Mouse (Mus musculus) adrenal gland, postnatal 36 days (tissue): ENCODE data around the gene Rnf157. TPM values are rescaled to one million over a fixed set of nuclear protein-coding genes. Genes with fewer than 3 reads are reported as not detected.
"Not testable (repeated sequence)": the region's sequence is repeated elsewhere in the genome, so short reads cannot be mapped to it uniquely, and the experiment has no call there.

Source experiments
- DNase-seq, 2 experiments: peaks; one replicate each; pipeline ENCODE4 v3.0.0; 2021; ENCODE audit warnings: mixed read lengths in 1 of 2
- total RNA-seq, 2 experiments: library from RNA; stranded (reverse); gene quantifications; 2 replicates each; pipeline ENCODE4 v1.2.3; 2021

Rnf157 gene
- total RNA-seq, 2 experiments from 2014 or later, result 8.1 TPM

DNA sequence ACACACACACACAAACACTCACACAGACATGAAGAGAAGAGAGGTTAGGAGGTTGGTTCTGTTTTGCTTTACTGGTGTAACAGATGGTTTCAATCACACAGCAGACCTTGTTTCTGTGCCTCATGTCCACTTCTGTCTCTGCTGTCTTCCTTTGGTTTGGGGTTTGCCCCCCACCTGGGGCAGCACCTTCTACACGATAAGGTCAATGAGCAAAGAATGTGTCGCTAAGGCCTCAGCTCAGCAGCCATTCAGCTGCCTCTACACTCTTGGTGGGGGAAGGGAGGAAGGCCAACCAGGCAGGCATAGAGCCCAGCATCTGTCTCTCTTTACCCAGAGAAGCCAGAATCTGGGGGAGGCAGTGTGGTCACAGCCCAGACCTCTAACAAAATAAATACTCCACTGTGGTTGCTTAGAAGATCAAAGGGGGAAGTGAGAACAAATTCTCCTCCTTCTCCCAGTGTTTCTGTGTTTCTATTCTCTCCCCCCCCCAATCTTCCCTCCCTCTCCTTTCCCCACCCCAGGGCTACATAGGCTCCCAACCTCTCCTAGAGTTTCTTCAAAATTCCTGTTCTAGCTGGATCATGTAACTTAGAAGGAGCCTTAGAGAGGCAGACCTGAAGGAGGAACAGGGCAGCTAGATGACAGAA is 5.5 kb upstream of the Rnf157 start:
- DNase-seq, result no peak

DNA sequence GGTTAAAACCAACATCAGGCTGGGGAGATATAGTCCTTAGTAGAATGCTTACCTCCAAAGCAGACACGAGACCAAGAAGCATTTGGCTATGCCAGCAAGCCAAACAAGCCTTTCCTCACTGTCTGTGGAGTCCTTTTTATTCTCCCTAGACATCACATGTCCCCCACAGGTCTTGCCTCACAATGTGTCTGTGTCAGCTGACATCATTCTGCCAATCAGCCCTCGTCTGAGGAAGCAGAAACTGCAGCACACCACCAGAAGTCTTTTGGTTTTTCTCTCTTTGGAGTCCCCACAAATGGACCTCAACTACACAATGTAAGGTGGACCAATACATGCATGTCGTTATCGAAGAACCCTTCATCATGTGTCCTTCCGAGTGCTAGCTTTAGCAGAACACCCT is 4.2 kb upstream of the Rnf157 start:
- DNase-seq, result no peak

DNA sequence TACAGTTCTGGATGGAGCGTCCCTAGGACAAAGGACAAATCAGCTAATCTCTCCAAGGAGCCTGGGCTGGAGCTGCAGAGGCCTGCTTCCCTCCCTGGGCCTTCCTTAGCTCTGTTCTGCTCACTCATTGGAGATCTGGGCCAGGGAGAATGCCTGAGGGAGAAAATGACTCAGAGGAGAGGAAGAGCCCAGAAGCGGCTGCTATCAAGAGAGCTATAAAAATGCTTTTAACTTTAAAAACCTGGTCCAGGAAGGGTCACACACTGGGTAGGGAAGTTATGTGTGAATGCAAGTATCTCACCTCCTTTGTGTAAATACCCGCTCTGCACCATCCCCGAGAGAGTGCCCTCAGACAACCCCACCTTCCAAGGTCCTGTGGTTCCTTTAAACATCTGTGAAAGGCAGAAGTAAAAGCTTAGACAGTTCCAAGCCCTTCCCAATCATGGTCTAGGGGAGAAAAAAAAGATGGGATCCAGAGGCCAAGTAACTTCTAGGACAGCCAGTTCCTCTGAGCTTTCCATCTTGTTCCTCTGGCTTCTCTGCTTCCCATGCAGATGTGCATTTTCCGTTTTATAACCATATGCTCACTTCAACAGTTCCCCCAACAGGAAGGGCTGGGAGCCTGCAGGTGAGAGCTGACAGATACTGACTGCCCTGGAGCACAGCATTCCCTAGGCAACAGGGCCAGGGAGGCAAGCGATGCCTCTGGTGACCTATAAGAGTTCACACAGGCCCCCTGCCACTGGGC is 3.5 kb upstream of the Rnf157 start:
- no peak for DNase-seq

DNA sequence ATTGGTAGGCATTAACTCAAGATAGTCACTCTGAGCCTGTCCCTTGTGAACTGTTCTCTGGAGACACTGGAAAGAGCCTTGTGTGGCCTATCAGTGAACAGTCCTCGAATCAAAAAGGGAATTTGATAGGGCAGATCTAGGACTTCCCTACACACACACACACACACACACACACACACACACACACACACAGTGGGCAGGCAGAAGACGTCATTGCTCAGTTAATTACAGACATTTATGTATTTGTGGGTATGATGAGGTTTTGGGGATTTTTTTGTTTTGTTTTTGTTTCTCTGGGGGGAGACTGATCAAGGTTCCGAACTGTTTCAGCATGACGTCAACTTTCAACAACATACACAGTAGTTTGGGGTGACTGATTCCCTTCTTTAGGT is 795 bp upstream of the Rnf157 start:
- no peak for DNase-seq

DNA sequence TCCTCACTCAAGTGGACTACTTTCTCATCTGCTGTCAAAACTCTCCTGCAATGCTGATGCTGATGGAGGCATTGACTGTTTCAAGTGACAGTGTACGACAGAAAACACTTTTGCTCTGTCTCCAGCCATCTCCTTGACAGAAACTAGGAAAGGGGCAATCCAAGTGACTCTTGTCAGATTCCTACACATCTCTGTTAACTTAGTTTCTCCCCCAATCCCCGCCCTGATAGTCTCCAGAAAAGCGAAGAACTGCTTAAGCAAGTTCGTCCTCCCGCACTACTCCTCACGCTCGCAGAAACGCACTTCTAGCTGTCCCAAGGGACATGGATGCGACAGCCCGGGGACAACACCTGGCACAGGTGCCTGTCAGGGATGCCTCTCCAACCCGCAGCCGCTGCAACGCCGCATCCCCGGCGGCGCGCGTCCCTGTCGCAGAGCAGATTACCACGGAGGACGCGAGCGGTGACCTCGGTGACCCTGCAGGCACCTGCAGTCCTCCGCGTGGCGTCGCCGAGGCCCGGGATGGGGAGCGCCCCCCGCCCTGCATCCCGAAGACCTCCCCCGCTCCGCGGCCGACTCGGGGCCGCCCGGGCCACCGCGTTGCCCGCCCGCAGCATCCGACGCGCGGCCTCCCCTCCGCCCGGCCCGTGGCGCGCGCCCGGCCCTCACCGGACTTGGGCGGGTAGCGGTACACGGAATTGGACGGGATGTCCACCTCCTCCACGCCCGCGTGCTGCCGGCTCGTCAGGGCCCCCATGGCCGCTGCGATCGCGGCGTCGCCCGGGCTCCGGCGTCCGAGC is 604 bp downstream of the Rnf157 start:
- peak; percentile 35 to 36 for DNase-seq

DNA sequence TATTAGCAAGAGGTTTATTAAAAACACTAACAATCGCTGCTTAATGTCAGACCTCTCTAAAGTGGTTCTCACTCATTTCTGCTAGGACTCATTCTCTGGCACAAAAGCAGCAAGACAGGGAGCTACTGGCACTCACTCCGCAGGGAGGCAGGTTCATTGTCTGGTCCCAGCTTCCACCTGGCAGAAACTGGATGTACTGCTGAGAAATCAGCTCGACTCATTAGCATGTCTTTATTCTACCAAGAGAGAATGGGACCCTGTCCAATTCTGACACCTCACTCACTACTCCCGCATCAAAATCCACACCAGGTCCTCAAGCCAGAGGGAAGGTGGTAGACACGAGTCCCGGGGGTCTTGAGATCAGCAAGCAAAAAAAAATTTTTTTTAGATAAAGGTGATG is 1.2 kb downstream of the Rnf157 start:
- no peak for DNase-seq

DNA sequence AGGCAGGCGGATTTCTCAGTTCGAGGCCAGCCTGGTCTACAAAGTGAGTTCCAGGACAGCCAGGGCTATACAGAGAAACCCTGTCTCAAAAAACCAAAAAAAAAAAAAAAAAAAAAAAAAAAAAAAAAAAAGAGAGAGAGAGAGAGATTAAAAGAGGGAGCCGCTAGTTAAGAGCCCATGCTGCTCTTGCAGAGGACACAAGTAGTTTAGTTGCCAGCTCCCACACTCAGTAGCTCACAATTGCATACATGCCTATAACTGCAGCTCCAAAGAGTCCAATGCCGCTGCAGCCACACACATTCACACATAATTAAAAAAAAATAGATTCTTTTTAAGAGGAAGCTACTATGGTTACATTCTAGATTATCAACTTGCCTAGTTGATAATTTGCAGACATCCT is 2.4 kb downstream of the Rnf157 start:
- DNase-seq, result not testable (repeated sequence)

DNA sequence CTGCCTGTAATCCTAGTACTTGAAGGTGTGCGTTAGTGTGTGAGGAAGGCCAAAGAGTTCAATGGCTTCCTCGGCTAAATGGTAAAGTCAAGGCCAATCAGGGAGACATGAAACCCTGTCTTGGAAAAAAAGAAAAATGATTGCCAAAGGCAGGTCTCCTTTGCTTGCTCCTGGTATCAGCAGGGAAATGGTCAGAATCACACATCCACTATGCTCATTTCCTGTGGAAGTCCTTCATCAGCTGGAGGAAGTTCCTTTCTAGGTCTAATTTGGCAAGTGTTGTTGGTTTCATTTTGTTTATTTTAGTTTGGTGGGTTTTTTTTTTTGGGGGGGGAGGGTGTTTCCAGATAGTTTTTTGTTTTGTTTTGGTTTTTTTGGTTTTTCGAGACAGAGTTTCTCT is 3.8 kb downstream of the Rnf157 start:
- DNase-seq, result no peak

DNA sequence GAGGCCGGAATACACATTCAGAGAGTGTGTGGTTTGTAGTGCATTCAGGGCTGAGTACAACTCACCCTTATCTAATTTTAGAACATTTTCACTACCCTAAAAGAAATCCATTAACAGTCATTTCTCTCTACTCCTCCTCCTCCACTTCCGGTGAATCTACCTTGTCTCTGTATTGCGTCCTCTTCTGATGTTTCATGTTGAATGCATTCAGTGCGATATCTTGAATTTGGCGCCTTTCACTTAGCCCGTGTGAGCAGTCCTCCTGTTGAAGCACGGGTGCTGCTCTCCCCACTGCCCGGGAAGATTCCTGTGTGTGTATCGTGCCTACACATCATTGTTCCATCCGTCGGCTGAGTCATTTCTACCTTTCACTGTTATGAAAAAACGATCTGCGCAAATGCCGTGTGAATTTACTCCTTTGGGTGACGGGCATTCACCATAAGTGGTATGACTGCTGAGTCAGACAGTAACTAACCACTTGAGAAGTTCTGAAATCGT is 6.6 kb downstream of the Rnf157 start:
- no peak for DNase-seq

DNA sequence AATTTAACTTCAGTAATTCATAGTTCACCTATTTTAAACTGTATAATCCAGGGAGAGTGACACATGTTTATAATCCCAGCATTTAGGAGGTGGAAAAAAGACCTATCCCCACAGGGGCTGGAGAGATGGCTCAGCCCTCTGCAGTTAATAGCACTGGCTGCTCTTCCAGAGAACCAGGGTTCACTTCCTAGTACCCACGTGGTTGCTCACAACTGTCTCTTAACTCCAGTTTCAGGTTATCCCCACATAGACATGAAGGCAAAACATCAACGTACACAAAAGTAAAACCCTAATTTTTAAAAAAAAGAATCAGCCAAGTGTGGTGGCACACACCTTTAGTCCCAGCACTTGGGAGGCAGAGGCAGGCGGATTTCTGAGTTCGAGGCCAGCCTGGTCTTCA is 7.2 kb downstream of the Rnf157 start:
- DNase-seq, result no peak

DNA sequence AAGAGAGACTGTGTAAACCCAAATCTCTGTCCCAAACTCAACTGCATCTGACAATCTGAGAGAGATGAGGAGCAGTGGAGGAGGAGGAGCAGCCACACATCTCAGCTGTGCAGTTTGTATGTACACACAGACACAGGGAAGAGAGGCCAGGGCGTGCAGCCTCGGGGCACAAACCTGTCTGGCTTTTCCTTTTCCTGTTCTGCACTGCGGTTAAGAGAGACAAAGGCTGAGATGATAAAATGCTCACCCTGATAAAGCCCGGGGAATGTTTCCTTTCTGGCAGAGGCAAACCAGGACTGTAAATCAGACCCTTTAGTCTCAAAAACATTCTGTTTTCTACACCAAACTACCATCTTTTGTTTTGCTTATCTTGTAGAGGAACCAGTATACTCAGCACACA is 12.3 kb downstream of the Rnf157 start:
- peak in 1 of 2 experiments; percentile 29 for DNase-seq

DNA sequence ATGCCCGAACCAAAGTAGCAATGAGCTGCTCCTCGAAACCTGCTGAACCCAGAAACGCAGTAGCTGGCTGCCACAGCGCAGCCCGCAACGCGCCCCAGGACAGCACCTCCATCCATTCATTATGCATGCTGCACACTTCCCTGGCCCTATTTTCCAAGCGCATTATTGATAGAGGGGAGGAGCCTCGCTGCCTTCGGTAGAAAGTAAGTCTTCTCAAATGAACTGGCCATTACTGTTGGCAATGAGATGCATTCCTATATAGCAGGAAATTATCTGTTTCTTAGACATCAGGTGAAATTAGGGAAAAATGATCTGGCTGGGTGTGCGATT is 14.5 kb downstream of the Rnf157 start:
- no peak for DNase-seq

DNA sequence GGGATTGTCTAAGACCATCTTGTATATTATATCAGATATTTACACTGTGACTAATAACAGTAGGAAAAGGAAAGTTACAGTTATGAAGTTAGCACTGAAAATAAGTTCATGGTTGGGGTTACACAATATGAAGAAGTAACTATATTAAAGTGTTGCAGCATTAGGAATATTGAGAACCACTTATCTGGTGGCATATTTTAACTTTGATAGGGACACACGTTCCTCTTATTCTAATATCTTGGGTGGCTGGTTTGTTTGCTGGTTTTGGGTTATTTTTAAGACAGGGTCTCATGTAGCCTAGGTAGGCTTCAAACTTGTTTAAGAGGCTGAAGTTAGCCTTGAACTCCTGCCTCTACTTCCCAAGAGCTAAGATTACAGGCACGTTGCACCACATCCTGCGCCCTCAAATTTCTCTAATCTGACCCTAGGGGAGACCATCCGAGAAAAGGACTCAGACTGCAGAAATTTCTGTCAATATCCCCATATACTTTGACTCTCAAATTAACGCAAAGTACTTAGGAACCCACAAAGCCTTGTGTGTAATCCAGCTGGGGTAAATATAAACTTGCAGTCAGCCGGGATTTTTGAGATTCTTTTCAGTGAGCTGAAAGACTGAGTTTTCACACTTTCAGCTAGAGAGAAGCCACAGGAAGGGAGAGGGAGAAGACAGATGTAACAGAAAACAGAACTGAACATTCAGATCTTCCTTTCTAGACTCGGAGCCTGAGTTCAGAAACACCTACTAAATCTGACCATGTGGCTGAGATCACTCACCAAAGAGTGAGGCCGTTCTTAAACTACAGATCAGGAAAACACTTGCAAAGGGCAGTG is 15.1 kb downstream of the Rnf157 start:
- DNase-seq, result no peak

DNA sequence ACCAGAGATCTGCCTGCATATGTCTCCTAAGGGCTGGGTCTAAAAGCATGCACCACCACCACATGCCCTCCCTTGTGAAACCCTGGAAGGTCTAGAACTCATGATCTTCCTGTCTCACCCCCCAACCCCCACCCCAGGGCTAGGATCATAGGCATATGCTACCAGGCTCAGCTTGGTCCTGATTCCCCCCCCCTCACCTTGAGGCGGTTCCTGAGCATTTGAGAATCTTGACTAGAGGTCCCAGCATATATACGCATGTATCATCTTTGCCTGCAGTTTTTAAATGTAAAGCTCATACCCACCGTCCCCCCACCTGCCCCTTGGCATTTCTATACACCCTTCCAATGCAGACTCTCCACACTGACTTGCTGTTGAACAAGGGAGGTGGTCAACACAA is 15.9 kb downstream of the Rnf157 start:
- DNase-seq, result no peak

DNA sequence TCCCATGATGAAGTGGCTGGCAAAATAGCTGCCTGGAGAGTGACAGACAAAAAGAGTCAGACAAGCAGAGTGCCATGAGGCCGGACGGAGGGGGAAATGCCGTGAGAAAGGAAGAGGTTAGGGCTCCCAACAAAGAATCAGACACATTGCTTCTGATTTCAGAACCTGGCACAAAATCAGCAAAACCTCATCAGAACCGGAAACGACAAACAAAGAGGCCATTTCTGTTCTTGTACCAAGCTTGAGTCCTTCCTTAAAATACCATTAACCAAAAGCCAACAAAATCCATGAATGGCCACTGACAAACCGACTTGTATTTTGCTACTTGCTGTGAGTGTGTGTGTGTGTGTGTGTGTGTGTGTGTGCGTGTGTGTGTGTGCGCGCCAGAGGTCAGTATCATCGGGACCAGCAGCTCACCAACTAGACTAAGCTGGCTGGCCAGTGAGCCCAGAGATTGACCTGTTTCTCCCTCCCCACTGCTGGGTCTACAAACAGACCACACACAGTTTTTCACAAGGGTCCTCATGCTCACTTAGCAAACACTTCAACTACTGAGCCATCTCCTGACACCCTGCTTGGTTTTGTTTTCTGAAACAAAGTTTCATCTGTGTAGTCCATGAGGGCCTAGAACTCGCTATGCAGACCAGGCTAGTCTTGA is 16.4 kb downstream of the Rnf157 start:
- DNase-seq, result no peak

DNA sequence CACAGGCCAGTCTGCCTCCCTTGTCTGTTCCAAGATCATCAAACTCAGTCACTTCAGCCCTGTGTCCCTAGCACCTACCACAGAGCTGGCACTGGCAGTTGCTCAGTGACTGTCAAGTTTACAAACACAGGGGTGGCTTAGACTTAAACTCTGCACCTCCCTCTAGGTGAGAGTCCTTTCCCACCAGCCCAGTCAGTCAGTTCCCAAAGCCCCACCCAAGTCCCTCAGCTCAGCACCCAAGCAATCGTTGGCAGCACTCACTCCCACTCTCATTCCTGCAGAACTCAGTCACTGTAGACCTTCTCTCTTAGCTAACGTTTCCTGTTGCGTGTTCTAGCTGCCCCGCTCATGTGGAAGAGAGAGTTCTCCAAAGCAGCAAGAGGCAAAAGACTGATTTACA is 18.1 kb downstream of the Rnf157 start:
- no peak for DNase-seq

DNA sequence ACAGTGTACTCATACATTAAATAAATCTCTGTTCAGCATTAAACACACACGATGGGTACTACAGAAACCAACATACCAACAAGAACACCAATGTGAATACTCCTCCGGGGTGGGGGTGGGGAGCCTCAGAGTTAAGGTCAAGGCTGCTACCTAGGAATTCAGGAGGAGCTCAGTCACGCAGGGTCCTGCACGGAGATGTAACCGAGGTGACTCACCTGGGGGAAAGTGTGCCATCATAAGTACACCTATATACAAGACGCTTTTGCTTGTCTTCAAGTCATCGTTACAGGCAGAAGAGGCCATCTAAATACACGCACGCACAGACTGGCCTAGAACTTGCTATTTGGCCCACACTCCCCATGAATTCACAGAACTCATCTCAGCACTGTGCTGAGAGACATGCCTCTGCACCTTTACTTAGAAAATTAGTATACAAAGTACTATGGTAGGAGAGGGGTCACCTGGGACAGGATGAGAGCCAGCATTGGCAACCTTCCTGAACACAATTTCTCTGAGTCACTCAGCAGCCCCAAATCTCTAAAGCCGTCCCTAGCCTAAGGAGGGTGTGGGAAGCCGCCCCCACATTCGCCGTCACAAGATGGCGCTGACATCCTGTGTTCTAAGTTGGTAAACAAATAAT is 23.9 kb downstream of the Rnf157 start:
- peak; percentile 29 to 47 for DNase-seq

DNA sequence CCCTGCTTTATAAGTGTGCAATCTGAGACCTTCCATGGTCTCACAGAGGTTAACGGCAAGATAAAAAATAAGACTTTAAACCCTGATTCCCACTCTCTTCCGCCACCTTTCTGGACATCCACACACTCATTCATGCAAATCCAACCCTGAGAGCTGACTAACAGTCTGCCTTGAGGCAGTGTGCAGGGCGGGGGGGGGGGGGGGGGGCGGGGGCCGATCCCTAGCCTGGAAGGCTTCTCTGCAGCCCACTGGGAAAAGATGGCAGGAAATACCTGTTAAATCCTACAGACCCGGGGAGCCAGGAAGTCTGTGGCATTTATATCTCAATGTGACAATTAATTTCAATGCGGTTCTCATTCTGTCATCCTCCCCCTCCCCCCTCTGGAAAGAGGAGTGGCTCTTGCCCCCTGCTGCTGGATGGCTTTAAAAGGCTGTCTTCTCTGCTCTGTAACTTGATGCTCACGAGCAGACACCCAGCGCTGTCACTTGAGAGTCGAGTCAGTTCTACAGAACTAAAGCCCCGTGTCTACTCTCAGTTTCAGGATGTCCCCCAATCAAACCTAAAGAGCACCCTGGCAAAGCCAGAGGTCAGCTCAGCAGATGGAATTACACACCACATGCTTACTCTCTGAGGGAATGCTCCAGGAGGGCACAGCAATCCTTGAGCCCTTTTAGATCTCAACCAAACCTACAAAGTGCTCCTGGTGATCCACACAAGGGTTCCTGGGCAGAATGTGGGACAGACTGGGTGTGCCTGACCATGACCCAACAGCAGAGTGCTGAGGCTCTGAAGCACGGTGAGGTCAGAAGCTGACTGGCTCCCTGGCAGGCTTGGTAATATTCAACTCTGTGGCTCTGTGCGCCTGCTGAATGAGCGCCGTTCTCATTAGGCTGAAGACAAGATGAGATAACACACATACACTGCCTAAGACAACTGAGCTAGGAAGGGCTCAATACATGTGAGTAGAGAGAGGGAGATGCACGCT is 25.5 kb downstream of the Rnf157 start:
- DNase-seq, result peak; percentile 50 to 61

DNA sequence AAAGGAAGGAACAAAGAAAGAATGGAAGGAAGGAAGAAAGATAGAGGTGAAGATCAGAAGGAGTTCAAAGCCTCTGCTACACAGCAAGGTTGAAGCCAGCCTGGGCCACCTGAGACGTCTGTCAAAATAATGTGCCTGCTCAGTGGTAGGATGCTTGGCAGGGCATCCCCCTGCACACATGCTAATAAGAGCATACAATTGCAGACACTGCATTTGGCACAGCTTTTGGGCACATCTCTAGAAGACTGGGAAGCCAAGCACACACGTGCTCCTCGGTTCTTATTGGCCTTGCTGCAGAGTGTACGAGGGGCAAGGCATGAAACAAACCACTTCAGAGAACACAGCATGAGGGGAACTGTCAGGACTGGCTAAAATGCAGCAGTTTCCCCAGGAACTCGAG is 26.8 kb downstream of the Rnf157 start:
- DNase-seq, result no peak

DNA sequence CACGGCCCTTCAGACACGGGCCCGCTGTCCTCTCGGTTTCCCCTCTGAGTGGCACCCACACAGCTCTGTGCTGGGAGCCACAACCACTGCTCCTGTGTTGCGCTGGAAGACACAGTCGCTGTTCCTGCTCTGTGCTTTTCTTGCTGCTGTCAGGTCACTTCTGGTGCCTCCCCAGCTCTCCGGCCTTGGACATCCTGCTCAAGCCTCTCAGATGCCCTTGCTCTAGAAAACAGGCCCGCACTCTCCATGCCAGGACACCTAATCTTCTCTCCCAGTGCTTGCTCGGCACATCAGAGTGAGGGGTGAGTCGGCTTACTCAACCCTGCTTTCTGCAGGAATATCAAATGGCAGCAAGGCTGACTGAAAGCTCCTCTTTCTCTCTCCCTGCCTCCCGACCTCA is 28.7 kb downstream of the Rnf157 start:
- peak; percentile 61 to 66 for DNase-seq
